Mouse (Mus musculus) central nervous system, embryonic 11.5 days (tissue): Measurements from ENCODE around the gene Hdgfl3. TPM values are rescaled to one million over a fixed set of nuclear protein-coding genes. Genes with fewer than 3 reads are reported as not detected.

Experiments
- polyA plus RNA-seq: library from polyadenylated mRNA; depleted of rRNA; stranded (reverse); fragments of >200 nt; gene quantifications from 2 replicates; pipeline ENCODE4 v1.2.3, GENCODE M21; 2012; rRNA removed

Hdgfl3 gene
- polyA plus RNA-seq: 39.1 and 41.8 TPM in 2 replicates

GRCm38 (mm10) chr7:81934267-81934745 lies at the start of gene Hdgfl3:
Hdgfl3 (minus strand) TSS chr7:81934473.

GRCm38 (mm10) chr7:81858968-81859721 lies 75.1 kb downstream of the Hdgfl3 start, which contains the start of gene Tm6sf1:
Tm6sf1 (plus strand) TSS chr7:81859001.

GRCm38 (mm10) chr7:81855694-81856093 lies 78.6 kb downstream of the Hdgfl3 start, which contains the start of gene Gm10160:
Gm10160 (minus strand) TSS chr7:81855794.

Other genes starting within 250 kb of the Hdgfl3 start
- gene Homer2, start 226.9 kb downstream of the Hdgfl3 start, polyA plus RNA-seq: 18.8 and 20.1 TPM in 2 replicates
- 52.1 and 66.3 TPM in 2 replicates for gene Ramac, start 171.5 kb downstream of the Hdgfl3 start, polyA plus RNA-seq
- 48.2 and 62.8 TPM in 2 replicates for gene 3110040N11Rik, start 145.0 kb downstream of the Hdgfl3 start, polyA plus RNA-seq
- gene Btbd1, start 105.0 kb downstream of the Hdgfl3 start, polyA plus RNA-seq: 51.4 and 70.3 TPM in 2 replicates
- gene Gm10160, start 78.7 kb downstream of the Hdgfl3 start, polyA plus RNA-seq: not detected in 2 replicates
- 19.4 and 20.8 TPM in 2 replicates for gene Tm6sf1, start 75.5 kb downstream of the Hdgfl3 start, polyA plus RNA-seq
- 0.73 and 4.6 TPM in 2 replicates for gene Bnc1, start 57.8 kb upstream of the Hdgfl3 start, polyA plus RNA-seq
- gene Sh3gl3, start 239.4 kb upstream of the Hdgfl3 start, polyA plus RNA-seq: 12.8 and 17.5 TPM in 2 replicates